Mouse (Mus musculus): ENCODE results near the gene Arhgap10.

- no peak for TF ChIP-seq POLR2A (IDR thresholded peaks at IDR 0.05; ENCODE audit: control insufficient read depth in 1 of 2, insufficient read depth in 1 of 2, low read depth in 1 of 2, low read length in 2 of 2, poor library complexity in 1 of 2)
- TF ChIP-seq NRF1 (IDR thresholded peaks at IDR 0.05; ENCODE audit: insufficient read depth, low read depth, low read length, poor library complexity, severe bottlenecking): no peak
- no peak for TF ChIP-seq MEF2A (IDR thresholded peaks at IDR 0.05; ENCODE audit: extremely low read depth, insufficient replicate concordance, low read depth, low read length, poor library complexity, severe bottlenecking)
- TF ChIP-seq ZKSCAN1 (IDR thresholded peaks at IDR 0.05; ENCODE audit: low read depth, low read length): no peak
- TF ChIP-seq RCOR1 (IDR thresholded peaks at IDR 0.05; ENCODE audit: low read depth, low read length): no peak
These were observed 116.6 kb downstream of the Arhgap10 start for GRCm38 (mm10) chr8:77401140-77401539.
